Mouse (Mus musculus): ENCODE data around the gene Ubqln1. TPM values are rescaled to one million over a fixed set of nuclear protein-coding genes. Genes with fewer than 3 reads are reported as not detected.

The Ubqln1 gene
- polyA plus RNA-seq, 2 experiments, result 28.6 to 28.8 TPM

DNA sequence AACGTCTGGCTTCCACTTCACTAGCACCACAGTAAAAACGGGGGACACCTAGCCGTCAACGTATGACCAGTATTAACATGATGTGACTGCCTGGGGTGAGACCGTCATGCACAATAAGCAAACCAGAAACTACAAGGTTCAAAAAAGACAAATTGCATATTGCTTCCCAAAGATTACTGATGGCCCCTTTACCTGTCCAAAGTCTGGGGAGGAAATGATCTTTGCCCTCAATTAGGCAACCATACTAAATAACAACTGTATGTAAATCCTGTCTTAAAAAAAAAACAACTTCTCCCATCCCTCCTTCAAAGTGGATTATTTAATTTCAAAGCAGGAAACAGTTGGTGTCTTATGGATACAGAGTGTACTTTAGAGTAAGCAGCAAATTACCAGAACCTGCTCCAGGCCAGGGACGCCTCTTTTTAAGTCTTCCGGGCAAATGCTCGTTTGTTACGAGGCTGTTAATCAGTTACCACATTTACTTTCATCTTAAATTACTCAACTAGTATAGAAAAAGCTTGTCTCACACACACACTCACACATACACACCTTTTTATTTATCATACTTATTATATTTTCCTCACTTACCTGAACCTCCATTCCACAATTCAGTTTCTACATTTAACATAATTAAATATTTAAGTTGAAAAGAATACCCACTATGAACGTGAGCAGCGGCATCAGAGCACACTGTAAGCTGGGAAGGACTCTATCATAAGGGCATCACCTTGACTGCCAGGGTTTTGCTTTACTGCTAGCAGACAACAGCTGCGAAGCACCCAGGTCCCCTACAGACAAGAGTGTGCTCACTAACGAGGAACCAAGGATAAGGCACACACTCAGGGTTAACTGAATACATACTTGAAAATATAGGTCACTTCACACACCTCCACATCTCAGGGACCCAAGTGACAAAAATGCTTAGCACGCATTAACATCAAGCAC lies 33.6 kb downstream of the Ubqln1 start:
- TF ChIP-seq EP300 (IDR thresholded peaks at IDR 0.05; ENCODE audit: low read depth) (no peak), CTCF (IDR thresholded peaks at IDR 0.05; ENCODE audit: low read depth) (no peak)
- DNase-seq (ENCODE audit: low read depth in 3 of 3, low spot score in 3 of 3) (no peak), ATAC-seq (ENCODE audit: insufficient read depth) (no peak)
- H3K4me2 ChIP-seq (ENCODE audit: low read depth), result no peak overlapping the region; the same call in 1 of the 2 replicates
- H3K4me3 ChIP-seq (ENCODE audit: insufficient read depth in 1 of 2, low read depth in 2 of 2, low read length in 2 of 2), result no peak overlapping the region
- WGBS (ENCODE audit: insufficient replicate concordance), result 79% methylated on average over 14 of the region's 14 CpGs
- no peaks in the 10 kb centered on the region for H3K9me3 ChIP-seq (ENCODE audit: control insufficient read depth, low read length)
- no peak overlapping the region for H3K27ac ChIP-seq
- H3K36me3 ChIP-seq (replicated peaks; ENCODE audit: control insufficient read depth, insufficient read depth, low read depth), result peaks cover 26% of the 10 kb centered on the region
- H3K27me3 ChIP-seq (ENCODE audit: control insufficient read depth, insufficient read depth, low read length), result no peaks in the 10 kb centered on the region
- no peak overlapping the region for H3K9ac ChIP-seq (replicated peaks)
- no peaks in the 10 kb centered on the region; a peak in 1 of 4 replicates for H3K4me1 ChIP-seq (replicated peaks; ENCODE audit: control insufficient read depth in 2 of 2, insufficient read depth in 2 of 2, low read length in 1 of 2)

DNA sequence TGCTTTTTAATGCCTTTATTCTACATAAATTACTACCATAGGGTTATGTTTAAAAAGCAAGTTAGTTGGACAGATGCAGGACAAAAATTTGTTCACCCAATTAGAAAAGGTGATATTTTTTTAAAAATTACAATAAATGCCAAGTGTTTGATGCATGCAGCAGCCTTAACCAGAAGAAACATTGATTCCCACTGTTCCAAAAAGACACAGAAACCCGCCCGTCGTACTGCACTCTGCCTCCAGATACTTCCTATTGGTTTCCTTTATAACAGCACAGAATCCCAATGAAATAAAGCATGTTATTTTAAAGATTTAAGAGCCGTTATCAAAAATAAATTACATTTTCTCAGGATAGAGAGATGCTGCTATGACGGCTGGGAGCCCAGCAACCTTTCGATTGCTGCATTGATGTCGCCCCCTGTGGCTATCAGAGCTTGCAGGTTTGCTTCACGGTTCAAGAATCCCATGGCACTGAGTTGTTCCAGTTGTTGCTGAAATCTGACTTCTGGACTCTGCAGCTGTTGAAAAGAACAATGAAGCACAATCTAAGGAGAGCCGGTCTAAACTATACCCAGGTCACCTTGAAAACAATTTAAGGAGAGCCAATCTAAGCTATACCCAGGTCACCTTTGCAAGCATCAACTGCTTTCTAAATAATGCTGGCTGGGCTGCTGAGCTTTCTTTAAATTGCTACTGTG lies 37.8 kb downstream of the Ubqln1 start:
- H3K9me3 ChIP-seq (ENCODE audit: control insufficient read depth, low read length), result no peaks in the 10 kb centered on the region
- peaks cover 31% of the 10 kb centered on the region for H3K36me3 ChIP-seq (replicated peaks; ENCODE audit: control insufficient read depth, insufficient read depth, low read depth)
- H3K4me1 ChIP-seq (replicated peaks; ENCODE audit: control insufficient read depth in 2 of 2, insufficient read depth in 2 of 2, low read length in 1 of 2), result no peaks in the 10 kb centered on the region; a peak in 1 of 4 replicates
- no peak overlapping the region for H3K9ac ChIP-seq (replicated peaks)
- 84% methylated on average over 9 of the region's 9 CpGs for WGBS (ENCODE audit: insufficient replicate concordance)
- DNase-seq (ENCODE audit: low read depth in 3 of 3, low spot score in 3 of 3), result no peak
- H3K27me3 ChIP-seq (ENCODE audit: control insufficient read depth, insufficient read depth, low read length), result no peaks in the 10 kb centered on the region
- ATAC-seq (ENCODE audit: insufficient read depth), result no peak
- TF ChIP-seq CTCF (IDR thresholded peaks at IDR 0.05; ENCODE audit: low read depth) (no peak), EP300 (IDR thresholded peaks at IDR 0.05; ENCODE audit: low read depth) (no peak)
- H3K4me3 ChIP-seq (ENCODE audit: insufficient read depth in 1 of 2, low read depth in 2 of 2, low read length in 2 of 2), result no peak overlapping the region
- H3K27ac ChIP-seq, result no peak overlapping the region
- H3K4me2 ChIP-seq (ENCODE audit: low read depth), result no peak overlapping the region

DNA sequence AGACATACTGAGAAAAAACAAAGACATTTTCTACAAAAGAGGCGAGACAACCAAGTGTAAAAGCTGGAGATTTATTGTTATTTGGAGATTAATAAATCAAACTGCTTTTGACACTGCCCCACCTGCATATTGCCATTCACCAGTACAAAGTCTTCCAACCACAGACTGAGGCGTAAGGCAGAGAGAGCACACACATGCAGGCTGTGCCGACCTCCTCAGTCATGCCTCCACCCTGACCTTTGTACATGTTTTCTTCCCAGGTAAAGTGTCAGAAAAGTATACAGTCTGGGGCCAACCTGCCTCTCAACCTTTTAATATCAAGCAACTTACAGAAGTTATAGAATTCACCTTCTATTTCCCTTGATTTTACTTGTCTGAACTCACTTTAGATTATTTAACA lies 39.3 kb downstream of the Ubqln1 start:
- Histone ChIP-seq H3K9me3 (ENCODE audit: control insufficient read depth, low read length) (no peaks in the 10 kb centered on the region), H3K9ac (replicated peaks) (no peak overlapping the region), H3K36me3 (replicated peaks; ENCODE audit: control insufficient read depth, insufficient read depth, low read depth) (peaks cover 31% of the 10 kb centered on the region), H3K4me3 (ENCODE audit: insufficient read depth in 1 of 2, low read depth in 2 of 2, low read length in 2 of 2) (no peak overlapping the region), H3K27ac (no peak overlapping the region), H3K4me2 (ENCODE audit: low read depth) (no peak overlapping the region), H3K4me1 (replicated peaks; ENCODE audit: control insufficient read depth in 2 of 2, insufficient read depth in 2 of 2, low read length in 1 of 2) (no peaks in the 10 kb centered on the region; a peak in 1 of 4 replicates), H3K27me3 (ENCODE audit: control insufficient read depth, insufficient read depth, low read length) (no peaks in the 10 kb centered on the region)
- ATAC-seq (ENCODE audit: insufficient read depth) (no peak), DNase-seq (ENCODE audit: low read depth in 3 of 3, low spot score in 3 of 3) (no peak)
- 85% methylated on average over 3 of the region's 3 CpGs for WGBS (ENCODE audit: insufficient replicate concordance)
- no peak for TF ChIP-seq EP300 (IDR thresholded peaks at IDR 0.05; ENCODE audit: low read depth)
- TF ChIP-seq CTCF (IDR thresholded peaks at IDR 0.05; ENCODE audit: low read depth), result no peak

DNA sequence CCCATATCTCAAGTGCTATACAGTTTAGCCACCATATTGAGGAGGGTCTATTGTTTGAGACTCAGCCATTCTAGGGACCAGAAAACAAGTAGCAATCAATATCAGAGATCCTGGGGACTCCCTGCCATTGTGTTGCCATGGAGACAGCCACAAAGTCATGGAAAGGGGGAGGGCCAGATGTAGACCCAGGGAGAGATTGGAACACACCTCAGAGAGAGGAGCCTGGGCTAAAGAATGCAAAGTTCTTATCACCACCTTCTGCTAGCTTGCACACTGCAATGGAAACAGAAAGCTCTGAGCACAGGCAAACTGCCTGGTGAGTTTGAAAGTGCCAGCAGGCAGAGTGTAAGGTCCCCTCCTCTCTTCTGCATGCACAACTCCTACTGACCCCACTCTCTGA lies 47.3 kb downstream of the Ubqln1 start:
- no peak overlapping the region for H3K9ac ChIP-seq (replicated peaks)
- ATAC-seq (ENCODE audit: insufficient read depth), result no peak
- no peak overlapping the region for H3K27ac ChIP-seq
- no peaks in the 10 kb centered on the region for H3K4me1 ChIP-seq (replicated peaks; ENCODE audit: control insufficient read depth in 2 of 2, insufficient read depth in 2 of 2, low read length in 1 of 2)
- DNase-seq (ENCODE audit: low read depth in 3 of 3, low spot score in 3 of 3), result no peak
- H3K36me3 ChIP-seq (replicated peaks; ENCODE audit: control insufficient read depth, insufficient read depth, low read depth), result no peaks in the 10 kb centered on the region; the same call in 1 of the 2 replicates
- H3K9me3 ChIP-seq (ENCODE audit: control insufficient read depth, low read length), result no peaks in the 10 kb centered on the region
- no peak overlapping the region for H3K4me2 ChIP-seq (ENCODE audit: low read depth)
- TF ChIP-seq EP300 (IDR thresholded peaks at IDR 0.05; ENCODE audit: low read depth) (no peak), CTCF (IDR thresholded peaks at IDR 0.05; ENCODE audit: low read depth) (no peak)
- H3K27me3 ChIP-seq (ENCODE audit: control insufficient read depth, insufficient read depth, low read length), result no peaks in the 10 kb centered on the region
- H3K4me3 ChIP-seq (ENCODE audit: insufficient read depth in 1 of 2, low read depth in 2 of 2, low read length in 2 of 2), result no peak overlapping the region

DNA sequence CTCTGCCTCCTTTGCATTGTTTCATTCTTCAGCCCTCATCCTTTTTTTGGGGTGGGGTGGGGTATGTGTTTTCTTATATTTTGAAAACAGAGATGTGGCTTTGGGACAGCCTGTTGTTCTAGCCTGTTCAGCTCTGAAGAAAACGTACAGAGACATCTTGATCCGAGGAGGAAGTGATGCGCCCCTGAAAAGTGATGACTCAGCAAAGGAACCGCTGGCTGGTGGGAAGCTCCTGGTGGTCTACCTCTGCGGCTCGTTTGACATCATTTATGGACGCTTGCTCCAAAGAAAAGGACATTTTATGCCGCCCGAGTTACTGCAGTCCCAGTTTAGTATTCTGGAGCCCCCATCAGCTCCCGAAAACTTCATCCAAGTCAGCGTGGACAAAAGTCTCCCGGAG lies 52.1 kb downstream of the Ubqln1 start:
- Histone ChIP-seq H3K4me2 (ENCODE audit: low read depth) (no peak overlapping the region), H3K27ac (no peak overlapping the region), H3K9ac (replicated peaks) (no peak overlapping the region), H3K27me3 (ENCODE audit: control insufficient read depth, insufficient read depth, low read length) (no peaks in the 10 kb centered on the region), H3K4me3 (ENCODE audit: insufficient read depth in 1 of 2, low read depth in 2 of 2, low read length in 2 of 2) (no peak overlapping the region), H3K4me1 (replicated peaks; ENCODE audit: control insufficient read depth in 2 of 2, insufficient read depth in 2 of 2, low read length in 1 of 2) (no peaks in the 10 kb centered on the region), H3K9me3 (ENCODE audit: control insufficient read depth, low read length) (no peaks in the 10 kb centered on the region), H3K36me3 (replicated peaks; ENCODE audit: control insufficient read depth, insufficient read depth, low read depth) (no peaks in the 10 kb centered on the region; the same call in 1 of the 2 replicates)
- DNase-seq (ENCODE audit: low read depth in 3 of 3, low spot score in 3 of 3) (no peak), ATAC-seq (ENCODE audit: insufficient read depth) (no peak)
- 81% methylated on average over 12 of the region's 12 CpGs for WGBS (ENCODE audit: insufficient replicate concordance)
- TF ChIP-seq CTCF (IDR thresholded peaks at IDR 0.05; ENCODE audit: low read depth) (no peak), EP300 (IDR thresholded peaks at IDR 0.05; ENCODE audit: low read depth) (no peak)
